Mouse (Mus musculus) liver, embryonic 16.5 days (tissue): ENCODE measurements around the gene Pik3ip1. TPM values are rescaled to one million over a fixed set of nuclear protein-coding genes. Genes with fewer than 3 reads are reported as not detected.

ENCODE experiments used
- ATAC-seq: fragments of 200-750 bp; cut with Nextera tagmentation; 2 replicates; pipeline ENCODE4 v1.8.0; 2017; ENCODE audit warnings: low read depth, mild to moderate bottlenecking, moderate number of reproducible peaks, moderate library complexity
- H3K27ac ChIP-seq: fragments of 300-500 bp; sonication (generic); 2 replicates; pipeline ENCODE4 v1.5.1; 2014; ENCODE audit warnings: mild to moderate bottlenecking, low read length
- H3K27me3 ChIP-seq: fragments of 300-500 bp; sonication (generic); 2 replicates; pipeline ENCODE4 v1.6.1; 2014; ENCODE audit warnings: low read depth, low read length, mixed read lengths; ENCODE audit not compliant: control insufficient read depth, insufficient read depth
- H3K36me3 ChIP-seq: fragments of 300-500 bp; sonication (generic); 2 replicates; pipeline ENCODE4 v1.6.1; 2014; ENCODE audit warnings: mild to moderate bottlenecking; ENCODE audit not compliant: control insufficient read depth, insufficient read depth
- H3K4me1 ChIP-seq: fragments of 300-500 bp; sonication (generic); 2 replicates; pipeline ENCODE4 v1.6.1; 2014; ENCODE audit warnings: low read depth, low read length, mixed read lengths; ENCODE audit not compliant: control insufficient read depth
- H3K4me2 ChIP-seq: fragments of 300-500 bp; sonication (generic); 2 replicates; pipeline ENCODE4 v1.6.1; 2014; ENCODE audit warnings: low read depth, low read length, mixed read lengths
- H3K4me3 ChIP-seq: fragments of 300-500 bp; sonication (generic); 2 replicates; pipeline ENCODE4 v1.5.1; 2014; ENCODE audit warnings: low read depth, mild to moderate bottlenecking, low read length
- H3K9ac ChIP-seq: fragments of 300-500 bp; sonication (generic); 2 replicates; pipeline ENCODE4 v1.6.1; 2014; ENCODE audit warnings: low read depth, low read length
- H3K9me3 ChIP-seq: fragments of 300-500 bp; sonication (generic); replicated peaks from 2 replicates; pipeline ENCODE4 v1.6.1; 2016; ENCODE audit warnings: low read length; ENCODE audit not compliant: control insufficient read depth
- WGBS: fragments of 180-500 bp; shearing (Covaris S2); extraction: QIAGEN DNeasy Blood & Tissue Kit; methylation state at CpG from one replicate; pipeline ENCODE4 v1.1.7; 2014; ENCODE audit not compliant: insufficient replicate concordance; 5-methylcytosine and 5-hydroxymethylcytosine counted together
- polyA plus RNA-seq: library from polyadenylated mRNA; unstranded; fragments of >200 nt; fragmentation: Nextera tagmentation; extraction: Ambion mirVana; gene quantifications from 2 replicates; pipeline ENCODE4 v1.2.1, GENCODE M21; 2015

Gene Pik3ip1
- polyA plus RNA-seq, 1 experiment from 2014 or later = 1.4 TPM

- Histone ChIP-seq H3K9ac (no peak overlapping the region), H3K27ac (no peak overlapping the region), H3K9me3 (no peaks in the 10 kb centered on the region), H3K4me3 (no peak overlapping the region), H3K36me3 (peaks cover 27% of the 10 kb centered on the region), H3K4me2 (no peak overlapping the region), H3K27me3 (no peaks in the 10 kb centered on the region), H3K4me1 (peaks cover 15% of the 10 kb centered on the region)
- no peak for ATAC-seq
- 53% methylated on average over 9 of the region's 10 CpGs for WGBS
These were observed 18.4 kb upstream of the Pik3ip1 start for GRCm38 (mm10) chr11:3311586-3312347.

DNA sequence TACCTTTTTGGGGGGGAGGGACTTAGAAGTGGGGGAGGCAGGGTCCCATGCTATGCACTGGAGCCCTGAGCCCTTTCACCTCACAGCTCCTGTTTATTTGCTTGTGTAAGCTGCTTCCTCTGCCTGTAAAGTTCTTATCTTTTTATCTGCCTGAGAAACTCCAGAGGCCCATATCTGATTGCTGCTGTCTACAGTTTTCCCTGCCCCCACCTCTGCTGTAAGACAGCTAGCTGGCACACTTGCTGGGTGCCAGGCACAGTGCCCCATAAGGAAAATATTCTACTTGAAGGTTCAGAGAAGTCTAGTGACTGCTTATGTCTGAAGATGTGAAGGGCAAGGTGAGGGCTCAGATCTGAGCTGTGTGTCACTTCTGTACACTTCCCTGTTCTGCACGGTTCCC lies 16.9 kb upstream of the Pik3ip1 start:
- H3K9me3 ChIP-seq = no peaks in the 10 kb centered on the region
- ATAC-seq = no peak
- H3K4me3 ChIP-seq = no peak overlapping the region
- H3K4me1 ChIP-seq = peaks cover 15% of the 10 kb centered on the region
- no peak overlapping the region for H3K4me2 ChIP-seq
- H3K9ac ChIP-seq = no peak overlapping the region
- WGBS = 35% methylated on average over 1 of the region's 1 CpGs
- H3K36me3 ChIP-seq = peaks cover 13% of the 10 kb centered on the region
- no peak overlapping the region for H3K27ac ChIP-seq
- no peaks in the 10 kb centered on the region for H3K27me3 ChIP-seq

GRCm38 (mm10) chr11:3314148-3314547 lies 16.1 kb upstream of the Pik3ip1 start:
- no peaks in the 10 kb centered on the region for H3K27me3 ChIP-seq
- peaks cover 5% of the 10 kb centered on the region for H3K36me3 ChIP-seq
- no peak overlapping the region for H3K4me2 ChIP-seq
- no peaks in the 10 kb centered on the region for H3K9me3 ChIP-seq
- ATAC-seq = peak; percentile 51
- peaks cover 15% of the 10 kb centered on the region for H3K4me1 ChIP-seq
- WGBS = 14% methylated on average over 2 of the region's 2 CpGs
- H3K9ac ChIP-seq = no peak overlapping the region
- no peak overlapping the region for H3K4me3 ChIP-seq
- no peak overlapping the region for H3K27ac ChIP-seq

DNA sequence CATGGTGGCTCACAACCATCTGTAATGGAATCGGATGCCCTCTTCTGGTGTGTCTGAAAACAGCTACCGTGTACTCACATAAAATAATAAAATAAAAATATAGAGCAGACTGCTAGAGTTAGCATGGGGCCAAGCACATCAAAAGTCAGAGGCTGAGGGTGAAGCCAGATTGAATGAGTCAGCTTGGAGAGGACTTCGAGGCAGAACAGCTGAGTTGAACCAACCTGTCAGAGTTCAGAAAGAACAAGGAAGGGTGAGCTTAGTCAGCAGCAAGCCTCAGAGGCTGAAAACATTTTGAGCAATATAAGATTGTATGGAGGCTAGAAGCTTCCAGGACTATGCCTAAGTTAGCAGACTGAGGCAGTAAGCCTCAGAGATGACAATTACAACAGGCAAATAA lies 11.9 kb upstream of the Pik3ip1 start:
- Histone ChIP-seq H3K9ac (no peak overlapping the region), H3K27me3 (no peaks in the 10 kb centered on the region), H3K9me3 (no peaks in the 10 kb centered on the region), H3K4me3 (no peak overlapping the region), H3K36me3 (no peaks in the 10 kb centered on the region), H3K4me2 (no peak overlapping the region), H3K27ac (no peak overlapping the region), H3K4me1 (peaks cover 6% of the 10 kb centered on the region)
- ATAC-seq = no peak
- WGBS = 70% methylated on average over 3 of the region's 3 CpGs

DNA sequence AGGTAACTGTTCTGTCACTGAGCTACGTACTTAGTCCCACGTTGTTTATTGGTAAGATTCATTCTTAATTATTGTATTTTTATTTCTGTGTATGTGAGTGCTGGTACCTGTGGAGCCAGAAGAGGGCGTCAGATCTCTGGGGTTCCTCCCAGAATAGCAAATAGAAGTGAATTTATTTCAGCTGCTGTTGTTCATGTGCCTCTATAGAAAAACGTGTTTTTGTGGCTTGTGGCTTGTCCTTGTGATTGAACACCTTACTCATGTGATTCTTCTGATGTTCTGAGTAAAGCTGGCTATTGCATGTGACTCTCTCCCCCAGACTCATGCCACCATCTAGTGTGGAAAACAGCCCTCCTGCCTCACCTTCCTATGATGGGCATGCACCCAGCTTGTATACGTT lies 1.9 kb upstream of the Pik3ip1 start:
- Histone ChIP-seq H3K9me3 (no peaks in the 10 kb centered on the region), H3K4me3 (no peak overlapping the region), H3K27me3 (peaks cover 27% of the 10 kb centered on the region), H3K9ac (no peak overlapping the region), H3K4me1 (peaks cover 18% of the 10 kb centered on the region), H3K27ac (no peak overlapping the region), H3K36me3 (no peaks in the 10 kb centered on the region), H3K4me2 (no peak overlapping the region)
- no peak for ATAC-seq
- 57% methylated on average over 5 of the region's 5 CpGs for WGBS

DNA sequence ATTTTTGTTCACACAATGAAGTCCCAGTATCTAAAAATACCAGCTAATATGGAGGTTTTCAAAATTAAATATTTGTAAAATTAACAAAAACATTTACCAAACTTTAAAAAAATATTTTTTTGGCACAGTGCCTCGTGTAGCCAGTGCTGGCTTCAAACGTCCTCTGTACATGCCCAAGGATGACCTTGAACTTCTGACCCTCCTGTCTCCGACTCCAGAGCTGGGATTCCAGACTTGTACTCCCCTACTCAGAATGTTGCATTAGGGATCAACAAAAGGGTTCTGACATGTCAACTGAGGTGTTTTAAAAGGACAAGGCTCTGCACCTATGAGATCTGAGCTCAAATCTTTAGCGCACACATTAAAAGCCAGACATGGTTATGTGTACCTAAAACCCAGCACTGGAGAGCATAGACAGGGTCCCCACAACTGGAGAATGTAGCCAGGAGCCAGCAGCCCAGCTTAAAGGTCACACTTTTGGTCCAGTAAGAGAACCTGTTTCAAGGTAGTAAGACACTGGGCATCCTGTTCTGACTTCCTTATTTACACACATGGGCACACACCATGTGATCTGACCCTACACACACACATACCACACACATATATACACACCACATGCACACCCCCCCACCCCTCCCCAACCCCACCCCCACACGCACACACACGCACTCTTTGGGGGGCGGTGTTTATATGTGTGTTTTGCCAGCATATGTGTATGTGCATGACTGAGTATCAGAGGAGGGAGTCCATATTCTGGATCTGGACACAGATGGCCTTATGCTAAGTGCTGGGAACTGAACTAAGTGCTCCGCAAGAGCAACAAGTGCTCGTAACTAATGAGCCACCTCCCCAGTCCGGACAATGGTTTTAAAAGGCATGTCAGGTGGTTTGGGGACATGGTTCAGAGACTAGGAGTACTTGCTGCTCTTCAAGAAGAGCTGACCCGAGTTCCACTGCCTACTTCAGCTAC lies 1.1 kb upstream of the Pik3ip1 start:
- Histone ChIP-seq H3K9ac (no peak overlapping the region), H3K36me3 (no peaks in the 10 kb centered on the region), H3K4me3 (no peak overlapping the region), H3K4me1 (peaks cover 18% of the 10 kb centered on the region), H3K27ac (no peak overlapping the region), H3K4me2 (no peak overlapping the region), H3K9me3 (no peaks in the 10 kb centered on the region), H3K27me3 (peaks cover 27% of the 10 kb centered on the region)
- 61% methylated on average over 11 of the region's 11 CpGs for WGBS
- no peak for ATAC-seq

DNA sequence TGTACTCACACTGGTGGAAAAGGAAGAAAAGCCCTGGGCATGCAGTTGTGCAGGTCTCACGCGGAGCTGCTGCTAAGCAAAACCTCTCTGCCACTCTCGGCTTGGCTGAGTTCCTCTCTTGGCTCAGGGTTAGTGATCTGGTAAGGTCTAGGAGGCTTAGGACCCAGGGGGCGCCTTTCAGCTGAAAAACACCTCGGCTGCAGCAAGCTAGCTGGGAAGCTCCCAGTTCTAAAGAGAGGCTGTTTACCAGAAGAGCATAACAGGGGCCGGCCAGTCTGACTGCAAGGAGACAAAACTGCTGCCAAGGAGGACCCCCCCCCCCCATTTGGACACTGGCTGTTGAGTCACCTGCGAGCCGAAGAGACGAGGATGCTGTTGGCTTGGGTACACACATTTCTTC lies 365 bp downstream of the Pik3ip1 start:
- H3K4me1 ChIP-seq = peaks cover 18% of the 10 kb centered on the region
- H3K27me3 ChIP-seq = peaks cover 27% of the 10 kb centered on the region
- WGBS = 2% methylated on average over 9 of the region's 9 CpGs
- no peak overlapping the region; the same call in 1 of the 2 replicates for H3K9ac ChIP-seq
- no peaks in the 10 kb centered on the region for H3K36me3 ChIP-seq
- no peaks in the 10 kb centered on the region for H3K9me3 ChIP-seq
- H3K4me3 ChIP-seq = peak overlapping the region; percentile 54
- no peak for ATAC-seq
- H3K4me2 ChIP-seq = peak overlapping the region; percentile 79
- H3K27ac ChIP-seq = no peak overlapping the region

- no peak overlapping the region; the same call in 1 of the 2 replicates for H3K9ac ChIP-seq
- ATAC-seq = no peak
These were observed 970 bp downstream of the Pik3ip1 start for GRCm38 (mm10) chr11:3330991-3331750.

More at GRCm38 (mm10) chr11:3330991-3331750, 970 bp downstream of the Pik3ip1 start:
- H3K4me1 ChIP-seq = peaks cover 18% of the 10 kb centered on the region
- H3K36me3 ChIP-seq = no peaks in the 10 kb centered on the region
- WGBS = 3% methylated on average over 14 of the region's 14 CpGs
- no peak overlapping the region for H3K27ac ChIP-seq
- H3K4me3 ChIP-seq = peak overlapping the region; percentile 54
- peak overlapping the region; percentile 79 for H3K4me2 ChIP-seq
- H3K27me3 ChIP-seq = peaks cover 27% of the 10 kb centered on the region
- H3K9me3 ChIP-seq = no peaks in the 10 kb centered on the region
